Mouse (Mus musculus) cerebellum, adult 2 months (tissue): ENCODE results near the gene Wdfy2.
A peak's percentile ranks its signal among the peaks of the same experiment; 100 is the strongest.

Experiments used
- CTCF ChIP-seq: fragments of 200-500 bp; IDR thresholded peaks from 2 replicates; pipeline ENCODE4 v1.5.1; 2011; ENCODE audit warnings: low read depth, mild to moderate bottlenecking, control low read depth, low read length, moderate library complexity, borderline replicate concordance; ENCODE audit not compliant: insufficient read depth
- POLR2A ChIP-seq: fragments of 200-500 bp; IDR thresholded peaks from 2 replicates; pipeline ENCODE4 v1.6.1; 2011; ENCODE audit warnings: low read length, control low read depth, borderline replicate concordance; ENCODE audit not compliant: insufficient read depth

- TF ChIP-seq CTCF (peak; percentile 49; the same call in 1 of the 2 replicates), POLR2A (no peak)
These were observed 137.6 kb downstream of the Wdfy2 start for GRCm38 (mm10) chr14:62975046-62975445.
